Mouse (Mus musculus): ENCODE measurements at regions not wholly inside any gene's neighbourhood (a gene's known extent, or its start where the extent isn't known, plus 50 kb on each side); places are given as distances from the start of the nearest gene placed in this dataset.
A peak's percentile ranks its signal among the peaks of the same experiment; 100 is the strongest.

GRCm38 (mm10) chr12:118549071-118549470 is 247.8 kb upstream of the Sp4 start:
- no peak for DNase-seq (ENCODE audit: low spot score)

- DNase-seq (ENCODE audit: low spot score), result no peak
Observed at GRCm38 (mm10) chr12:118540336-118540735, 239.1 kb upstream of the Sp4 start.

- no peak for DNase-seq (ENCODE audit: low spot score)
Observed at GRCm38 (mm10) chr12:118530514-118530913, 229.3 kb upstream of the Sp4 start.

- no peak for DNase-seq (ENCODE audit: low spot score)
Observed at GRCm38 (mm10) chr12:118529428-118530361, 228.5 kb upstream of the Sp4 start.

GRCm38 (mm10) chr12:118521770-118522169 is 220.5 kb upstream of the Sp4 start:
- no peak for DNase-seq (ENCODE audit: low spot score)

- DNase-seq (ENCODE audit: low spot score), result no peak
Observed at GRCm38 (mm10) chr12:118521329-118521728, 220.1 kb upstream of the Sp4 start.

- no peak for DNase-seq (ENCODE audit: low spot score)
Observed at GRCm38 (mm10) chr12:118519801-118520327, 218.6 kb upstream of the Sp4 start.

- DNase-seq (ENCODE audit: low spot score), result no peak
Observed at GRCm38 (mm10) chr12:118510989-118511388, 209.7 kb upstream of the Sp4 start.

GRCm38 (mm10) chr12:118508972-118509917 is 208.0 kb upstream of the Sp4 start:
- no peak for DNase-seq (ENCODE audit: low spot score)

- no peak for DNase-seq (ENCODE audit: low spot score)
Observed at GRCm38 (mm10) chr12:118500392-118500791, 199.2 kb upstream of the Sp4 start.

GRCm38 (mm10) chr12:118488038-118488437 is 186.8 kb upstream of the Sp4 start:
- no peak for DNase-seq (ENCODE audit: low spot score)

- DNase-seq (ENCODE audit: low spot score), result no peak
Observed at GRCm38 (mm10) chr12:118486434-118486833, 185.2 kb upstream of the Sp4 start.

- no peak for DNase-seq (ENCODE audit: low spot score)
Observed at GRCm38 (mm10) chr12:118481347-118481746, 180.1 kb upstream of the Sp4 start.

- no peak for DNase-seq (ENCODE audit: low spot score)
Observed at GRCm38 (mm10) chr12:118474732-118475131, 173.5 kb upstream of the Sp4 start.

GRCm38 (mm10) chr12:118466837-118467236 is 165.6 kb upstream of the Sp4 start:
- no peak for DNase-seq (ENCODE audit: low spot score)

- DNase-seq (ENCODE audit: low spot score), result peak; percentile 43
Observed at GRCm38 (mm10) chr12:118457493-118458408, 156.5 kb upstream of the Sp4 start.

GRCm38 (mm10) chr12:118455609-118456008 is 154.4 kb upstream of the Sp4 start:
- peak; percentile 18 for DNase-seq (ENCODE audit: low spot score)

GRCm38 (mm10) chr12:118439626-118440025 is 138.4 kb upstream of the Sp4 start:
- DNase-seq (ENCODE audit: low spot score), result no peak

- DNase-seq (ENCODE audit: low spot score), result no peak
Observed at GRCm38 (mm10) chr12:118438882-118439281, 137.6 kb upstream of the Sp4 start.

GRCm38 (mm10) chr12:118432703-118433102 is 131.5 kb upstream of the Sp4 start:
- no peak for DNase-seq (ENCODE audit: low spot score)

- no peak for DNase-seq (ENCODE audit: low spot score)
Observed at GRCm38 (mm10) chr12:118428384-118428783, 127.1 kb upstream of the Sp4 start.
